Mouse (Mus musculus) neural tube, embryonic 11.5 days (tissue): ENCODE data around the gene Rpl22. TPM values are rescaled to one million over a fixed set of nuclear protein-coding genes. Genes with fewer than 3 reads are reported as not detected.

Source experiments
- ATAC-seq: fragments of 200-750 bp; cut with Nextera tagmentation; 2 replicates; pipeline ENCODE4 v1.8.0; 2017; ENCODE audit warnings: moderate number of reproducible peaks, mild to moderate bottlenecking, moderate TSS enrichment, moderate library complexity; ENCODE audit not compliant: insufficient read depth, low FRiP score, low TSS enrichment
- DNase-seq: peaks from one replicate; pipeline ENCODE4 v3.0.0-alpha.2; 2015; ENCODE audit warnings: low spot score
- H3K27ac ChIP-seq: fragments of 300-500 bp; sonication (generic); 2 replicates; pipeline ENCODE4 v1.5.1; 2014; ENCODE audit warnings: low read depth, mild to moderate bottlenecking, low read length
- H3K27me3 ChIP-seq: fragments of 300-500 bp; sonication (generic); 2 replicates; pipeline ENCODE4 v1.6.1; 2014; ENCODE audit warnings: mild to moderate bottlenecking, low read length, mixed read lengths; ENCODE audit not compliant: control insufficient read depth, insufficient read depth
- H3K36me3 ChIP-seq: fragments of 300-500 bp; sonication (generic); 2 replicates; pipeline ENCODE4 v1.6.1; 2014; ENCODE audit warnings: mild to moderate bottlenecking, low read length, moderate library complexity, mixed read lengths; ENCODE audit not compliant: control insufficient read depth, insufficient read depth
- H3K4me1 ChIP-seq: fragments of 300-500 bp; sonication (generic); 2 replicates; pipeline ENCODE4 v1.6.1; 2014; ENCODE audit warnings: low read length, mixed read lengths; ENCODE audit not compliant: control insufficient read depth, insufficient read depth
- H3K4me2 ChIP-seq: fragments of 300-500 bp; sonication (generic); 2 replicates; pipeline ENCODE4 v1.6.1; 2014; ENCODE audit warnings: low read depth, mild to moderate bottlenecking, moderate library complexity
- H3K4me3 ChIP-seq: fragments of 300-500 bp; sonication (generic); 2 replicates; pipeline ENCODE4 v1.5.1; 2014; ENCODE audit warnings: low read depth, low read length
- H3K9ac ChIP-seq: fragments of 300-500 bp; sonication (generic); 2 replicates; pipeline ENCODE4 v1.6.1; 2014; ENCODE audit warnings: mild to moderate bottlenecking, low read length
- H3K9me3 ChIP-seq: fragments of 300-500 bp; sonication (generic); 2 replicates; pipeline ENCODE4 v1.6.1; 2016; ENCODE audit warnings: low read length; ENCODE audit not compliant: control insufficient read depth
- WGBS: fragments of 180-500 bp; shearing (Covaris S2); extraction: QIAGEN DNeasy Blood & Tissue Kit; methylation state at CpG from one replicate; pipeline ENCODE4 v1.1.7; 2014; 5-methylcytosine and 5-hydroxymethylcytosine counted together
- polyA plus RNA-seq: library from polyadenylated mRNA; unstranded; fragments of >200 nt; fragmentation: Nextera tagmentation; extraction: Ambion mirVana; gene quantifications from 2 replicates; pipeline ENCODE4 v1.2.1, GENCODE M21; 2014

Rpl22 gene
- polyA plus RNA-seq, 1 experiment from 2014 or later = 311 TPM

GRCm38 (mm10) chr4:152350722-152351421 is 25.3 kb downstream of the Rpl22 start:
- ATAC-seq = no peak
- no peak overlapping the region for H3K4me2 ChIP-seq
- WGBS = 28% methylated on average over 8 of the region's 8 CpGs
- no peak overlapping the region for H3K27ac ChIP-seq
- H3K4me3 ChIP-seq = no peak overlapping the region
- no peaks in the 10 kb centered on the region for H3K36me3 ChIP-seq
- no peak for DNase-seq
- no peak overlapping the region for H3K9ac ChIP-seq
- H3K27me3 ChIP-seq = peaks cover 14% of the 10 kb centered on the region
- H3K9me3 ChIP-seq = no peaks in the 10 kb centered on the region
- H3K4me1 ChIP-seq = no peaks in the 10 kb centered on the region; the same call in 1 of the 2 replicates

GRCm38 (mm10) chr4:152351422-152352305 is 26.1 kb downstream of the Rpl22 start:
- Histone ChIP-seq H3K9me3 (no peaks in the 10 kb centered on the region), H3K27ac (no peak overlapping the region), H3K27me3 (peaks cover 14% of the 10 kb centered on the region), H3K4me1 (no peaks in the 10 kb centered on the region; the same call in 1 of the 2 replicates), H3K4me2 (no peak overlapping the region), H3K4me3 (no peak overlapping the region), H3K36me3 (no peaks in the 10 kb centered on the region), H3K9ac (no peak overlapping the region)
- WGBS = 12% methylated on average over 14 of the region's 14 CpGs
- ATAC-seq = no peak
- DNase-seq = no peak

DNA sequence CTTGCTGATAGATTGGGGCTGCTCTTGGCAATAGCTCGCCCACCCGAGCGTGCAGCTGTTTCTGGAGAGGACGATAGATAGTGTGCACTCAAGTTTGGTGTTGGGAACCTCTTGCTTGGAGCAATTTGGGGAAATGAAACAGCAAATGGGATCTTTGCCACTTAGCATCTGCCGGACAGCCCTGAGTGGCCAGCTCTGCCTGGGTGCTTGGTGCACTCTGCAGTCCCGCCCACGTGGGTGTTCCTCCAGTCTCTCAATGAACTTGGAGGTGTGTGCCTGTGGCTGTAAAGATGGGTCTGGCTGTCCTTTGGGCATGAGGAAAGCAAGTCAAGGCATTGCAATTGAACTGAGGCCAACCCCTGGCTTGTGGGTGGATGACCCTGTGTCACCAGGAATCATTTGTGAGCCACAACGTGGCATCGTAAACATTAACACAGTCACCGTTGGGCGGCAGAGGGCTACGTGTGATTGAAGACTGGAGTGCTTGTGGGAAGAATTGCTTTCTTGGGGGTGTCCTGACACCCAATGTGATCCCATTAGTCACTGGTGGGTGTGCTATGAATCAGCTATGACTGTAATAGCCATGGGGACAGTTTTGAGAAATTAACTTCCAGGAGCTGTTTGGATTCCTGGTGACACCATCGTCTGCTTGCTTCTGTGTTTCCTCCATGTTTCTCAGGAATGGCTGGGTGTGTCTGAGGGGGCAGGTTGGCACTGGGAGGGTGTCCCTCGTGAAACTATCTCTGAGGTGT is 28.5 kb downstream of the Rpl22 start:
- WGBS = 74% methylated on average over 14 of the region's 14 CpGs
- Histone ChIP-seq H3K36me3 (no peaks in the 10 kb centered on the region), H3K9me3 (no peaks in the 10 kb centered on the region), H3K4me3 (no peak overlapping the region), H3K27ac (no peak overlapping the region), H3K27me3 (peaks cover 16% of the 10 kb centered on the region), H3K4me2 (no peak overlapping the region), H3K9ac (no peak overlapping the region), H3K4me1 (no peaks in the 10 kb centered on the region; the same call in 1 of the 2 replicates)
- DNase-seq (no peak), ATAC-seq (no peak)

- peaks cover 17% of the 10 kb centered on the region for H3K27me3 ChIP-seq
- peaks cover 2% of the 10 kb centered on the region for H3K4me1 ChIP-seq
- WGBS = 77% methylated on average over 7 of the region's 7 CpGs
- no peaks in the 10 kb centered on the region for H3K9me3 ChIP-seq
- no peak overlapping the region for H3K4me3 ChIP-seq
- no peaks in the 10 kb centered on the region for H3K36me3 ChIP-seq
- H3K9ac ChIP-seq = no peak overlapping the region
- H3K27ac ChIP-seq = no peak overlapping the region
- DNase-seq (no peak), ATAC-seq (no peak)
- no peak overlapping the region for H3K4me2 ChIP-seq
Measured at GRCm38 (mm10) chr4:152355672-152356071, 30.1 kb downstream of the Rpl22 start.

DNA sequence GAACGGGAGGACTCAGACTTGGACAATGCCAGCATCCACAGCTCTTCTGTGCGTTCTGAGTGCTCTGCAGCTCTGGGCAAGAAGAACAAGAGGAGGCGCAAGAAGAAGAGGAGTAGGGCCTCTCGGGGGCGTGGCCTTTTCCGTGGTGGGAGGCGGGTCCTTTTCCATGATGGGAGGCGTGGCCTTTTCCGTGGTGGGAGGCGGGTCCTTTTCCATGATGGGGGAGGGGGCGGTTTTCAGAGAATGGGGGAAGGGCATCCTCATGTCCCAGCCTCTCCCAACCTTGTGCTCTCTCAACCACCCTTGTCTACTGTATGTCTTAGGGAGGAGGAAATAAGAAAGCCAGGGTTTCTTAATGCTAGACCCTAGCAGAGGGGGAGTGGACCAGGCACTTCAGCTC is 34.2 kb downstream of the Rpl22 start:
- H3K9me3 ChIP-seq = no peaks in the 10 kb centered on the region
- ATAC-seq (no peak), DNase-seq (no peak)
- WGBS = 11% methylated on average over 11 of the region's 11 CpGs
- peaks cover 6% of the 10 kb centered on the region; the same call in 1 of the 2 replicates for H3K27me3 ChIP-seq
- no peaks in the 10 kb centered on the region for H3K36me3 ChIP-seq
- peaks cover 3% of the 10 kb centered on the region; the same call in 1 of the 2 replicates for H3K4me1 ChIP-seq
- no peak overlapping the region for H3K4me2 ChIP-seq
- H3K27ac ChIP-seq = no peak overlapping the region
- H3K4me3 ChIP-seq = no peak overlapping the region
- no peak overlapping the region for H3K9ac ChIP-seq

DNA sequence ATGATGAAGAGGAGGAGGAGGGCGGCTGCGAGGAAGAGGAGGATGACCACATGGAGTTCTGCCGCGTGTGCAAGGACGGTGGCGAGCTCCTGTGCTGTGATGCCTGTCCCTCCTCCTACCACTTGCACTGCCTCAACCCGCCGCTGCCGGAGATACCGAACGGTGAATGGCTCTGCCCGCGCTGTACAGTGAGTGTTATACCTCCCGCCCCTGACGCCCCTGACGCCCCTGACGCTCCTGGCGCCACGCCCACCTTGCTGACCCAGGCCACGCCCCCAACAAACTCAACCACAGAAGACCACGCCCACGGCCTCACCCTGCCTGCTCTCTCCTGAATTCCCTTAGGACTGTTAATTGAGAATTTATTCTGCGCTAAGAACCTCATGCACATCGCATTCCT is 35.3 kb downstream of the Rpl22 start:
- Histone ChIP-seq H3K9ac (no peak overlapping the region), H3K4me3 (no peak overlapping the region), H3K36me3 (no peaks in the 10 kb centered on the region), H3K27me3 (peaks cover 6% of the 10 kb centered on the region; the same call in 1 of the 2 replicates), H3K4me1 (peaks cover 3% of the 10 kb centered on the region; the same call in 1 of the 2 replicates), H3K4me2 (peak overlapping the region; percentile 43), H3K27ac (no peak overlapping the region), H3K9me3 (no peaks in the 10 kb centered on the region)
- 1% methylated on average over 17 of the region's 24 CpGs for WGBS
- DNase-seq (peak; percentile 80), ATAC-seq (peak; percentile 63; the same call in 1 of the 2 replicates)

DNA sequence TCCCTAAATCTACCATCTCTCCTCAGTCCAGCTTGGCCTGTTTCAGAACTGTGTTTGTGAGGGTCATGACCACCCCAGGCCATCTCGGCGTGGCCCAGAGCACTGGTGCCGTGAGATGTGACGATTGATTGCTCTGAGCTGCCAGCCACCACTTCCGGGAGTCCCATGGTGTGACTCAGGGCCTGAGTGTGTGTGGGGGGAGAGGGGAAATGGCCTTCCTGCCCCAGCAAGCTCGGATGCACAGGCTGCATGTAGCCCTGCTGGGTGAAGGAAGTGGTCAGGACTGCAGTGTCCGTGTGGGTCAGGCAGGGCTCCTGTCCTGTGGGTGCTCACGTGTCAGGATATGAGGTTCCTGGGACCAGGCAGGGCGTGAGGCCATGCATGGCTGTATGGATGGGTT is 36.6 kb downstream of the Rpl22 start:
- H3K4me3 ChIP-seq = no peak overlapping the region
- H3K9me3 ChIP-seq = no peaks in the 10 kb centered on the region
- H3K9ac ChIP-seq = no peak overlapping the region
- H3K36me3 ChIP-seq = no peaks in the 10 kb centered on the region
- ATAC-seq (no peak), DNase-seq (no peak)
- WGBS = 68% methylated on average over 9 of the region's 9 CpGs
- no peak overlapping the region for H3K27ac ChIP-seq
- H3K4me1 ChIP-seq = peaks cover 3% of the 10 kb centered on the region; the same call in 1 of the 2 replicates
- peaks cover 6% of the 10 kb centered on the region; the same call in 1 of the 2 replicates for H3K27me3 ChIP-seq
- no peak overlapping the region for H3K4me2 ChIP-seq

DNA sequence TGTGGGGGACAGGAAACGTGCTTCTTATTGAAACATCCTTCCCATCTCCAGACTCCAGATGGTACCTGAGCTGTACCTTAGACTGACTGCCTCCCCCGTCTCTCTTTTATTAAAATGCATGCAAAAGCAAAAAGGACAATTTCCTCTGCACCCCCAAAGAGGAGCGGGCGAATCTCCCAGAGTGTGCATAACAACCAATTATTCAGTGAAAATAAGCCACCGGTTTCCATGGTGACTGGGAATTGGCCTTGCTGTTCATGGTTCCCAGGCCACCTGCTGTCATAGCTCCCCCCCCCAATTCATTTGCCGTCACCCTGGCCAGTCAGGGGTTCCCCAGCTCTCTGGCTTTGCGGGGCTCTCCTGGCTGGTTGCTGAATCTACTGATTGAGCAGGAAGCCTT is 39.7 kb downstream of the Rpl22 start:
- Histone ChIP-seq H3K4me2 (no peak overlapping the region), H3K9ac (no peak overlapping the region), H3K9me3 (no peaks in the 10 kb centered on the region), H3K4me1 (peaks cover 3% of the 10 kb centered on the region; the same call in 1 of the 2 replicates), H3K27ac (no peak overlapping the region), H3K4me3 (no peak overlapping the region), H3K36me3 (no peaks in the 10 kb centered on the region), H3K27me3 (peaks cover 3% of the 10 kb centered on the region; the same call in 1 of the 2 replicates)
- 61% methylated on average over 7 of the region's 7 CpGs for WGBS
- no peak for DNase-seq
- no peak for ATAC-seq
